8 mouse cellular contexts compared by ENCODE assay signal in genomic region chr14:14345948-14346812, GRCm38 (mm10). TPM values are rescaled to one million over a fixed set of nuclear protein-coding genes. Genes with fewer than 3 reads are reported as not detected.
DNase-seq lines count a peak whose midpoint lies in the region; ATAC-seq and TF ChIP-seq lines count a peak whose summit lies in the region.

TSS of gene Il3ra (plus strand) at chr14:14346275.

- H3K27ac ChIP-seq in embryonic facial prominence, embryonic 11.5 days (replicated peaks; ENCODE audit: low read depth, low read length) = peak within 1 kb of the TSS; percentile 41; the same call in 1 of the 2 replicates
- H3K27ac ChIP-seq in heart, adult 2 months = peak within 1 kb of the TSS; percentile 83
- peak within 1 kb of the TSS; percentile 91 for H3K27ac ChIP-seq in kidney, adult 2 months (ENCODE audit: insufficient read depth, low read depth, low read length)
- peak within 1 kb of the TSS; percentile 67 for H3K27ac ChIP-seq in liver, adult 2 months (replicated peaks; ENCODE audit: insufficient read depth, low read depth, low read length)

- peak; percentile 64 for ATAC-seq in embryonic facial prominence, embryonic 11.5 days (replicated peaks; ENCODE audit: insufficient number of reproducible peaks, low FRiP score, low TSS enrichment, low read depth)
- ATAC-seq in monocyte, adult 5-6 weeks (replicated peaks; ENCODE audit: insufficient number of reproducible peaks, low FRiP score, low TSS enrichment, poor library complexity, severe bottlenecking) = peak; percentile 53

- no peaks in the 10 kb centered on the region for H3K4me1 ChIP-seq in embryonic facial prominence, embryonic 11.5 days (ENCODE audit: control insufficient read depth, insufficient read depth, low read length)
- H3K4me1 ChIP-seq in heart, adult 2 months (ENCODE audit: control insufficient read depth, insufficient read depth, low read length) = no peaks in the 10 kb centered on the region
- no peaks in the 10 kb centered on the region for H3K4me1 ChIP-seq in kidney, adult 2 months (ENCODE audit: control insufficient read depth, insufficient read depth, low read length)
- no peaks in the 10 kb centered on the region for H3K4me1 ChIP-seq in liver, adult 2 months (ENCODE audit: control insufficient read depth, insufficient read depth, low read length)

- peak within 1 kb of the TSS; percentile 70 for H3K9ac ChIP-seq in embryonic facial prominence, embryonic 11.5 days (replicated peaks; ENCODE audit: low read length)
- peak within 1 kb of the TSS; percentile 37 for H3K9ac ChIP-seq in heart, adult 2 months (ENCODE audit: low read depth, low read length)
- H3K9ac ChIP-seq in liver, adult 2 months (ENCODE audit: low read depth, low read length) = peak within 1 kb of the TSS; percentile 67

- H3K79me2 ChIP-seq in heart, adult 2 months (replicated peaks; ENCODE audit: control insufficient read depth, insufficient read depth, low read length) = no peaks in the 10 kb centered on the region
- H3K79me2 ChIP-seq in liver, adult 2 months (ENCODE audit: control insufficient read depth, insufficient read depth, low read length) = no peaks in the 10 kb centered on the region

- no peak for TF ChIP-seq POLR2A in heart, adult 2 months (IDR thresholded peaks at IDR 0.05; ENCODE audit: insufficient read depth, low read depth, low read length)
- TF ChIP-seq POLR2A in kidney, adult 2 months (IDR thresholded peaks at IDR 0.05; ENCODE audit: low read depth, low read length) = no peak
- no peak for TF ChIP-seq POLR2A in liver, adult 2 months (IDR thresholded peaks at IDR 0.05; ENCODE audit: extremely low read depth, insufficient read depth, low read length)

- no peaks in the 10 kb centered on the region for H3K36me3 ChIP-seq in embryonic facial prominence, embryonic 11.5 days (replicated peaks; ENCODE audit: control insufficient read depth, insufficient read depth, low read depth, low read length)
- H3K36me3 ChIP-seq in heart, adult 2 months (ENCODE audit: control insufficient read depth, insufficient read depth, low read length) = no peaks in the 10 kb centered on the region
- H3K36me3 ChIP-seq in kidney, adult 2 months (ENCODE audit: control insufficient read depth, insufficient read depth, low read length) = no peaks in the 10 kb centered on the region
- H3K36me3 ChIP-seq in liver, adult 2 months (ENCODE audit: control insufficient read depth, insufficient read depth, low read length) = no peaks in the 10 kb centered on the region
- H3K36me3 ChIP-seq in splenic B cell, adult 2 months (ENCODE audit: control insufficient read depth, insufficient read depth, low read length, poor library complexity, severe bottlenecking) = no peaks in the 10 kb centered on the region

- peak; percentile 67 for DNase-seq in layer of hippocampus, adult 11-12 months (ENCODE audit: low spot score)
- DNase-seq in layer of hippocampus, adult 9-10 months (ENCODE audit: low spot score) = no peak
- DNase-seq in embryonic facial prominence, embryonic 11.5 days (ENCODE audit: low spot score) = peak; percentile 78
- peak; percentile 78 to 84 for DNase-seq in heart, adult 2 months
- DNase-seq in kidney, adult 2 months = peak; percentile 75
- peak; percentile 37 for DNase-seq in liver, adult 2 months (ENCODE audit: extremely low read depth, low read depth, low spot score)
- peak; percentile 96 for DNase-seq in splenic B cell, adult 2 months (ENCODE audit: low read depth, low spot score)

- peak within 1 kb of the TSS; percentile 67 for H3K4me2 ChIP-seq in embryonic facial prominence, embryonic 11.5 days (ENCODE audit: low read depth, low read length)

- H3K27me3 ChIP-seq in embryonic facial prominence, embryonic 11.5 days (ENCODE audit: control insufficient read depth, insufficient read depth, low read length) = no peaks in the 10 kb centered on the region
- H3K27me3 ChIP-seq in heart, adult 2 months (ENCODE audit: control insufficient read depth, insufficient read depth, low read length) = no peaks in the 10 kb centered on the region
- H3K27me3 ChIP-seq in kidney, adult 2 months (replicated peaks; ENCODE audit: control insufficient read depth, insufficient read depth, low read length) = no peaks in the 10 kb centered on the region
- H3K27me3 ChIP-seq in liver, adult 2 months (ENCODE audit: control insufficient read depth, insufficient read depth, low read length) = no peaks in the 10 kb centered on the region
- no peaks in the 10 kb centered on the region for H3K27me3 ChIP-seq in splenic B cell, adult 2 months (ENCODE audit: control insufficient read depth, insufficient read depth, low read length, poor library complexity, severe bottlenecking)

- peak within 1 kb of the TSS; percentile 63 for H3K4me3 ChIP-seq in embryonic facial prominence, embryonic 11.5 days (ENCODE audit: low read depth, low read length)
- peak within 1 kb of the TSS; percentile 77 for H3K4me3 ChIP-seq in heart, adult 2 months
- peak within 1 kb of the TSS; percentile 98 for H3K4me3 ChIP-seq in kidney, adult 2 months (ENCODE audit: insufficient read depth, low read depth, low read length)
- peak within 1 kb of the TSS; percentile 71 for H3K4me3 ChIP-seq in liver, adult 2 months (ENCODE audit: insufficient read depth, low read depth, low read length)

- intact Hi-C loops in heart, adult 2 months (cut with DNase I) = loop anchor here (10.0 kb wide), 3 partner anchors 221 to 519 kb away; partner anchors contain the start of genes Psmd6 and Slc4a7

- no peak for TF ChIP-seq CTCF in heart, adult 2 months (IDR thresholded peaks at IDR 0.05)
- no peak for TF ChIP-seq CTCF in kidney, adult 2 months (conservative IDR thresholded peaks at IDR 0.05; ENCODE audit: insufficient read depth, insufficient read length, low read depth, low read length)
- TF ChIP-seq CTCF in liver, adult 2 months (IDR thresholded peaks at IDR 0.05; ENCODE audit: low read depth, low read length) = no peak

- peaks cover 14% of the 10 kb centered on the region for H3K9me3 ChIP-seq in embryonic facial prominence, embryonic 11.5 days (replicated peaks; ENCODE audit: control insufficient read depth, low read length)

- WGBS in embryonic facial prominence, embryonic 11.5 days = 3% methylated on average over 54 of the region's 69 CpGs
- 2% methylated on average over 52 of the region's 69 CpGs for WGBS in heart, adult 2 months
- WGBS in kidney, adult 2 months = 6% methylated on average over 68 of the region's 69 CpGs
- 8% methylated on average over 69 of the region's 69 CpGs for WGBS in liver, adult 2 months

- TF ChIP-seq EP300 in heart, adult 2 months (IDR thresholded peaks at IDR 0.05; ENCODE audit: insufficient read depth, low read depth, low read length) = no peak

RNA-seq across cellular contexts. Expression of gene Il3ra, which starts in this region (rescaled TPM):
- 1.4 and 3.8 TPM in 2 replicates for polyA plus RNA-seq in embryonic facial prominence, embryonic 11.5 days (2014; fragmentation: Nextera tagmentation; extraction: Ambion mirVana)
- total RNA-seq in heart, adult 2 months (2021) = 1 to 10 TPM; 2.6 to 3.7 TPM
- 9.9 and 18.4 TPM in 2 replicates for polyA plus RNA-seq in heart, adult 2 months (2012; rRNA removed)
- 10.9 and 12.0 TPM in 2 replicates for polyA plus RNA-seq in kidney, adult 2 months (2012; rRNA removed)
- total RNA-seq in liver, adult 2 months (2014; rRNA removed) = 1.6 and 1.9 TPM in 2 replicates
- 6.4 and 9.7 TPM in 2 replicates for polyA plus RNA-seq in liver, adult 2 months (2012; rRNA removed)
- total RNA-seq in monocyte, adult 5-6 weeks (2017) = 2.8 to 16.0 TPM (median 8.4 TPM) in 3 replicates

Comparison
In these comparisons a context has a peak if more than half of its experiments do, and no peak if none do; other contexts are left out.
1. H3K27ac ChIP-seq: peak in every context shown above with its lines; median percentile 91 in kidney, adult 2 months; 83 in heart, adult 2 months; 67 in liver, adult 2 months; 41 in embryonic facial prominence, embryonic 11.5 days.